Mouse (Mus musculus) embryonic facial prominence, embryonic 12.5 days (tissue): ENCODE results near the gene Ifnar1. TPM values are rescaled to one million over a fixed set of nuclear protein-coding genes. Genes with fewer than 3 reads are reported as not detected.

ENCODE experiments used
- microRNA-seq: library from miRNA; unstranded; fragments of <30 nt; microRNA quantifications from one replicate; pipeline ENCODE4, GENCODE M21; 2017
- polyA plus RNA-seq: library from polyadenylated mRNA; unstranded; fragments of >200 nt; fragmentation: Nextera tagmentation; extraction: Ambion mirVana; gene quantifications from 2 replicates; pipeline ENCODE4 v1.2.1, GENCODE M21; 2016

Gene Ifnar1
- polyA plus RNA-seq, 1 experiment from 2014 or later: 71.6 TPM

Small RNAs within 50 kb of the gene (microRNA-seq; reads per million reads assigned to microRNA genes)
- gene Mir6367: not detected

Other genes starting within 250 kb of the Ifnar1 start
- gene Olig1, start 215.5 kb upstream of the Ifnar1 start, polyA plus RNA-seq: 1.9 and 5.0 TPM in 2 replicates
- gene Ifnar2, start 112.5 kb upstream of the Ifnar1 start, polyA plus RNA-seq: 42.6 and 44.1 TPM in 2 replicates
- not detected in 2 replicates for gene Gm21970, start 93.5 kb upstream of the Ifnar1 start, polyA plus RNA-seq
- 14.1 TPM in 2 replicates for gene Il10rb, start 79.1 kb upstream of the Ifnar1 start, polyA plus RNA-seq
- gene Ifngr2, start 61.8 kb downstream of the Ifnar1 start, polyA plus RNA-seq: 47.5 and 48.9 TPM in 2 replicates
- gene Tmem50b, start 112.6 kb downstream of the Ifnar1 start, polyA plus RNA-seq: 31.2 and 31.4 TPM in 2 replicates
- gene Dnajc28, start 133.8 kb downstream of the Ifnar1 start, polyA plus RNA-seq: 4.8 and 5.4 TPM in 2 replicates
- gene Gart, start 161.7 kb downstream of the Ifnar1 start, polyA plus RNA-seq: 121 and 133 TPM in 2 replicates
- gene Son, start 162.3 kb downstream of the Ifnar1 start, polyA plus RNA-seq: 156 and 160 TPM in 2 replicates
- 32.7 and 32.8 TPM in 2 replicates for gene Donson, start 203.5 kb downstream of the Ifnar1 start, polyA plus RNA-seq
- gene Cryzl1, start 243.7 kb downstream of the Ifnar1 start, polyA plus RNA-seq: 69.1 and 70.1 TPM in 2 replicates
- 39.6 and 43.2 TPM in 2 replicates for gene Itsn1, start 244.0 kb downstream of the Ifnar1 start, polyA plus RNA-seq